In genomic region chr1:36690671-36691235, GRCm38 (mm10) we compare ENCODE assay signal across 8 mouse cellular contexts. TPM values are rescaled to one million over a fixed set of nuclear protein-coding genes. Genes with fewer than 3 reads are reported as not detected.
DNase-seq lines count a peak whose midpoint lies in the region; ATAC-seq lines count a peak whose summit lies in the region.

No protein-coding gene starts in this region.

- no peak for DNase-seq in kidney, postnatal 14 days
- no peak for DNase-seq in layer of hippocampus, adult 9-11 months
- DNase-seq in frontal cortex, adult 2 months (ENCODE audit: extremely low spot score in 1 of 2, low spot score in 1 of 2), result no peak
- no peak for DNase-seq in left cerebral cortex, postnatal 25 days (ENCODE audit: low spot score in 2 of 2)

- ATAC-seq in kidney, embryonic 15.5 days (replicated peaks; ENCODE audit: low FRiP score), result peak; percentile 50
- ATAC-seq in hindbrain, embryonic 12.5 days (ENCODE audit: low FRiP score), result peak; percentile 60
- ATAC-seq in midbrain, embryonic 13.5 days, result peak; percentile 55

- peak overlapping the region; percentile 9; the same call in 1 of the 2 replicates for H3K9ac ChIP-seq in kidney, embryonic 15.5 days
- H3K9ac ChIP-seq in hindbrain, embryonic 12.5 days, result peak overlapping the region; percentile 85
- H3K9ac ChIP-seq in midbrain, embryonic 13.5 days (replicated peaks), result peak overlapping the region; percentile 60; the same call in 1 of the 2 replicates

- H3K4me3 ChIP-seq in kidney, embryonic 15.5 days (replicated peaks), result peak overlapping the region; percentile 77
- peak overlapping the region; percentile 59 for H3K4me3 ChIP-seq in brown adipose tissue, adult 24 weeks (ENCODE audit: insufficient read depth, low read depth, low read length)
- H3K4me3 ChIP-seq in hindbrain, embryonic 12.5 days, result peak overlapping the region; percentile 89
- peak overlapping the region; percentile 85 for H3K4me3 ChIP-seq in midbrain, embryonic 13.5 days (replicated peaks)

- H3K36me3 ChIP-seq in kidney, embryonic 15.5 days, result peaks cover 31% of the 10 kb centered on the region
- H3K36me3 ChIP-seq in hindbrain, embryonic 12.5 days, result peaks cover 24% of the 10 kb centered on the region
- H3K36me3 ChIP-seq in midbrain, embryonic 13.5 days, result peaks cover 24% of the 10 kb centered on the region

- no peaks in the 10 kb centered on the region for H3K27me3 ChIP-seq in kidney, embryonic 15.5 days
- no peaks in the 10 kb centered on the region for H3K27me3 ChIP-seq in hindbrain, embryonic 12.5 days
- no peaks in the 10 kb centered on the region for H3K27me3 ChIP-seq in midbrain, embryonic 13.5 days

- peaks cover 16% of the 10 kb centered on the region for H3K4me1 ChIP-seq in kidney, embryonic 15.5 days
- H3K4me1 ChIP-seq in brown adipose tissue, adult 24 weeks (ENCODE audit: control insufficient read depth, insufficient read depth, insufficient read length, low read length), result no peaks in the 10 kb centered on the region
- H3K4me1 ChIP-seq in hindbrain, embryonic 12.5 days, result peaks cover 12% of the 10 kb centered on the region
- peaks cover 13% of the 10 kb centered on the region for H3K4me1 ChIP-seq in midbrain, embryonic 13.5 days (replicated peaks)

- peak overlapping the region; percentile 28; the same call in 1 of the 2 replicates for H3K27ac ChIP-seq in kidney, embryonic 15.5 days
- peak overlapping the region; percentile 83 for H3K27ac ChIP-seq in brown adipose tissue, adult 24 weeks (replicated peaks; ENCODE audit: low read depth, low read length)
- H3K27ac ChIP-seq in hindbrain, embryonic 12.5 days, result no peak overlapping the region
- H3K27ac ChIP-seq in midbrain, embryonic 13.5 days, result 0 out of 2 replicates have a peak overlapping the region, but pooled peaks have one; percentile 16

- intact Hi-C loops in left cerebral cortex, postnatal 25 days (cut with DNase I), result no loop called here

- 55% methylated on average over 11 of the region's 11 CpGs for WGBS in kidney, embryonic 15.5 days
- WGBS in hindbrain, embryonic 12.5 days, result 63% methylated on average over 11 of the region's 11 CpGs
- 61% methylated on average over 11 of the region's 11 CpGs for WGBS in midbrain, embryonic 13.5 days

- no peaks in the 10 kb centered on the region for H3K9me3 ChIP-seq in kidney, embryonic 15.5 days (replicated peaks)
- H3K9me3 ChIP-seq in hindbrain, embryonic 12.5 days (replicated peaks), result no peaks in the 10 kb centered on the region
- no peaks in the 10 kb centered on the region for H3K9me3 ChIP-seq in midbrain, embryonic 13.5 days

- H3K4me2 ChIP-seq in kidney, embryonic 15.5 days, result peak overlapping the region; percentile 74
- H3K4me2 ChIP-seq in hindbrain, embryonic 12.5 days (replicated peaks), result peak overlapping the region; percentile 77
- H3K4me2 ChIP-seq in midbrain, embryonic 13.5 days (replicated peaks), result peak overlapping the region; percentile 82

RNA-seq across cellular contexts. Expression of gene Cox5b, which starts 0.5 kb away (rescaled TPM):
- 702 and 727 TPM in 2 replicates for polyA plus RNA-seq in kidney, embryonic 15.5 days (2015; fragmentation: Nextera tagmentation; extraction: Ambion mirVana)
- 5,769 and 6,142 TPM in 2 replicates for polyA plus RNA-seq in brown adipose tissue, adult 24 weeks (2012; ENCODE audit: insufficient read depth, insufficient read length, missing spikeins)
- 430 and 502 TPM in 2 replicates for polyA plus RNA-seq in hindbrain, embryonic 12.5 days (2016; fragmentation: Nextera tagmentation; extraction: Ambion mirVana)
- 576 and 579 TPM in 2 replicates for polyA plus RNA-seq in midbrain, embryonic 13.5 days (2015; fragmentation: Nextera tagmentation; extraction: Ambion mirVana)
- polyA plus RNA-seq in frontal cortex, adult 2 months (2012; rRNA removed), result 636 and 685 TPM in 2 replicates
- 100 to 1,000 TPM; 591 to 598 TPM for total RNA-seq in left cerebral cortex, postnatal 25 days (2021)

RNA-seq across cellular contexts. Expression of gene Fam178b, which starts 7.8 kb away (rescaled TPM):
- polyA plus RNA-seq in kidney, embryonic 15.5 days (2015; fragmentation: Nextera tagmentation; extraction: Ambion mirVana), result 0.67 and 1.3 TPM in 2 replicates
- polyA plus RNA-seq in brown adipose tissue, adult 24 weeks (2012; ENCODE audit: insufficient read depth, insufficient read length, missing spikeins), result not detected in 2 replicates
- 0.67 TPM in 1 of 2 replicates, not detected in the other for polyA plus RNA-seq in hindbrain, embryonic 12.5 days (2016; fragmentation: Nextera tagmentation; extraction: Ambion mirVana)
- polyA plus RNA-seq in midbrain, embryonic 13.5 days (2015; fragmentation: Nextera tagmentation; extraction: Ambion mirVana), result not detected in 2 replicates
- polyA plus RNA-seq in frontal cortex, adult 2 months (2012; rRNA removed), result 0.58 and 1.4 TPM in 2 replicates
- total RNA-seq in left cerebral cortex, postnatal 25 days (2021), result not detected

RNA-seq across cellular contexts. Expression of gene 4933424G06Rik, which starts 19.2 kb away (rescaled TPM):
- polyA plus RNA-seq in kidney, embryonic 15.5 days (2015; fragmentation: Nextera tagmentation; extraction: Ambion mirVana), result not detected in 2 replicates
- polyA plus RNA-seq in brown adipose tissue, adult 24 weeks (2012; ENCODE audit: insufficient read depth, insufficient read length, missing spikeins), result not detected in 2 replicates
- not detected in 2 replicates for polyA plus RNA-seq in hindbrain, embryonic 12.5 days (2016; fragmentation: Nextera tagmentation; extraction: Ambion mirVana)
- polyA plus RNA-seq in midbrain, embryonic 13.5 days (2015; fragmentation: Nextera tagmentation; extraction: Ambion mirVana), result 0.24 and 0.36 TPM in 2 replicates
- polyA plus RNA-seq in frontal cortex, adult 2 months (2012; rRNA removed), result 0.10 and 0.46 TPM in 2 replicates
- total RNA-seq in left cerebral cortex, postnatal 25 days (2021), result 1 to 10 TPM; 1.2 to 2.3 TPM

RNA-seq across cellular contexts. Expression of gene Actr1b, which starts 23.5 kb away (rescaled TPM):
- polyA plus RNA-seq in kidney, embryonic 15.5 days (2015; fragmentation: Nextera tagmentation; extraction: Ambion mirVana), result 102 and 112 TPM in 2 replicates
- 51.9 and 52.4 TPM in 2 replicates for polyA plus RNA-seq in brown adipose tissue, adult 24 weeks (2012; ENCODE audit: insufficient read depth, insufficient read length, missing spikeins)
- polyA plus RNA-seq in hindbrain, embryonic 12.5 days (2016; fragmentation: Nextera tagmentation; extraction: Ambion mirVana), result 98.8 and 104 TPM in 2 replicates
- 97.5 and 102 TPM in 2 replicates for polyA plus RNA-seq in midbrain, embryonic 13.5 days (2015; fragmentation: Nextera tagmentation; extraction: Ambion mirVana)
- polyA plus RNA-seq in frontal cortex, adult 2 months (2012; rRNA removed), result 362 and 413 TPM in 2 replicates
- total RNA-seq in left cerebral cortex, postnatal 25 days (2021), result 100 to 1,000 TPM; 332 to 370 TPM

Comparison
In these comparisons a context has a peak if more than half of its experiments do, and no peak if none do; other contexts are left out.
1. H3K9ac ChIP-seq: peak in every context shown above with its lines; median percentile 85 in hindbrain, embryonic 12.5 days; 60 in midbrain, embryonic 13.5 days; 9 in kidney, embryonic 15.5 days.